Mouse (Mus musculus) heart, embryonic 14.5 days (tissue): ENCODE measurements around the gene Hoxd11. TPM values are rescaled to one million over a fixed set of nuclear protein-coding genes. Genes with fewer than 3 reads are reported as not detected.

Source experiments
- ATAC-seq: fragments of 200-750 bp; cut with Nextera tagmentation; 2 replicates; pipeline ENCODE4 v1.8.0; 2017; ENCODE audit warnings: low read depth, moderate TSS enrichment; ENCODE audit not compliant: insufficient number of reproducible peaks, insufficient read depth, low FRiP score
- H3K27ac ChIP-seq, 2 experiments: fragments of 200-500 bp in 1 of 2; fragments of 300-500 bp in 1 of 2; sonication (generic) in 1 of 2; replicated peaks in 1 of 2; 2 replicates each; pipeline ENCODE4 v1.5.1; 2012 to 2014; ENCODE audit warnings: low read depth in 2 of 2, low read length in 2 of 2, control low read depth in 1 of 2, mild to moderate bottlenecking in 1 of 2, mixed read lengths in 1 of 2; ENCODE audit not compliant: control insufficient read depth in 1 of 2, insufficient read depth in 1 of 2
- H3K27me3 ChIP-seq: fragments of 300-500 bp; sonication (generic); 2 replicates; pipeline ENCODE4 v1.6.1; 2014; ENCODE audit warnings: mild to moderate bottlenecking, low read length, control low read depth; ENCODE audit not compliant: control insufficient read depth, insufficient read depth
- H3K36me3 ChIP-seq: fragments of 300-500 bp; sonication (generic); 2 replicates; pipeline ENCODE4 v1.6.1; 2014; ENCODE audit warnings: mild to moderate bottlenecking, control low read depth, low read length, mixed read lengths; ENCODE audit not compliant: control insufficient read depth, insufficient read depth
- H3K4me1 ChIP-seq, 2 experiments: fragments of 200-500 bp in 1 of 2; fragments of 300-500 bp in 1 of 2; sonication (generic) in 1 of 2; 2 replicates each; pipeline ENCODE4 v1.6.1; 2012 to 2014; ENCODE audit warnings: low read length in 2 of 2, control low read depth in 1 of 2, mixed read lengths in 1 of 2; ENCODE audit not compliant: control insufficient read depth in 2 of 2, insufficient read depth in 2 of 2
- H3K4me2 ChIP-seq: fragments of 300-500 bp; sonication (generic); 2 replicates; pipeline ENCODE4 v1.6.1; 2014; ENCODE audit warnings: mild to moderate bottlenecking, low read length
- H3K4me3 ChIP-seq, 2 experiments: fragments of 200-500 bp in 1 of 2; fragments of 300-500 bp in 1 of 2; sonication (generic) in 1 of 2; 2 replicates each; pipeline ENCODE4 v1.5.1; 2012 to 2014; ENCODE audit warnings: low read length in 2 of 2, mild to moderate bottlenecking in 2 of 2, control low read depth in 1 of 2, low read depth in 1 of 2, moderate library complexity in 1 of 2; ENCODE audit not compliant: control insufficient read depth in 1 of 2, insufficient read depth in 1 of 2
- H3K9ac ChIP-seq: fragments of 300-500 bp; sonication (generic); 2 replicates; pipeline ENCODE4 v1.6.1; 2014; ENCODE audit warnings: mild to moderate bottlenecking, low read length
- H3K9me3 ChIP-seq: fragments of 300-500 bp; sonication (generic); 2 replicates; pipeline ENCODE4 v1.6.1; 2016; ENCODE audit warnings: low read length, control low read depth; ENCODE audit not compliant: control insufficient read depth
- WGBS: fragments of 180-500 bp; shearing (Covaris S2); extraction: QIAGEN DNeasy Blood & Tissue Kit; methylation state at CpG from one replicate; pipeline ENCODE4 v1.1.7; 2014; 5-methylcytosine and 5-hydroxymethylcytosine counted together
- polyA plus RNA-seq: library from polyadenylated mRNA; unstranded; fragments of >200 nt; fragmentation: Nextera tagmentation; extraction: Ambion mirVana; gene quantifications from 2 replicates; pipeline ENCODE4 v1.2.1, GENCODE M21; 2014

The Hoxd11 gene
- polyA plus RNA-seq, 1 experiment from 2014 or later, result not detected

GRCm38 (mm10) chr2:74727640-74728302 is 48.4 kb downstream of the Hoxd11 start:
- Histone ChIP-seq H3K27me3 (peaks cover 99% of the 10 kb centered on the region), H3K27ac (no peak overlapping the region), H3K9me3 (no peaks in the 10 kb centered on the region), H3K36me3 (no peaks in the 10 kb centered on the region), H3K4me1 (peaks cover 0 to 7% of the 10 kb centered on the region in 2 experiments; a peak in 3 of 4 replicates), H3K4me3 (peak overlapping the region in 1 of 2 experiments; percentile 19; a peak in 1 of 4 replicates), H3K9ac (no peak overlapping the region), H3K4me2 (peak overlapping the region; percentile 55)
- 2% methylated on average over 25 of the region's 25 CpGs for WGBS
- no peak for ATAC-seq

DNA sequence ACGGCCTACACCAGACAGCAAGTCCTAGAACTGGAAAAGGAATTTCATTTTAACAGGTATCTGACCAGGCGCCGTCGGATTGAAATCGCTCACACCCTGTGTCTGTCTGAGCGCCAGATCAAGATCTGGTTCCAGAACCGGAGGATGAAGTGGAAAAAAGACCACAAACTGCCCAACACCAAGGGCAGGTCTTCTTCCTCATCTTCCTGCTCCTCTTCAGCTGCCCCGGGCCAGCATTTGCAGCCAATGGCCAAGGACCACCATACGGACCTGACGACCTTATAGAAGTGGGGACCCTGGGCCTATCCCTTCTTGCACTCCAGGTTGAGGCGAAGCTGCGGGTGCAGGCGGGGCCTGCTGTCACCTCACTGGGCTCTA is 48.9 kb downstream of the Hoxd11 start:
- no peaks in the 10 kb centered on the region for H3K9me3 ChIP-seq
- no peak overlapping the region for H3K4me2 ChIP-seq
- H3K4me1 ChIP-seq, result peaks cover 0 to 10% of the 10 kb centered on the region in 2 experiments; a peak in 3 of 4 replicates
- H3K9ac ChIP-seq, result no peak overlapping the region
- 8% methylated on average over 13 of the region's 13 CpGs for WGBS
- no peak for ATAC-seq
- no peak overlapping the region for H3K27ac ChIP-seq
- H3K27me3 ChIP-seq, result peaks cover 99% of the 10 kb centered on the region
- no peak overlapping the region for H3K4me3 ChIP-seq
- H3K36me3 ChIP-seq, result no peaks in the 10 kb centered on the region

DNA sequence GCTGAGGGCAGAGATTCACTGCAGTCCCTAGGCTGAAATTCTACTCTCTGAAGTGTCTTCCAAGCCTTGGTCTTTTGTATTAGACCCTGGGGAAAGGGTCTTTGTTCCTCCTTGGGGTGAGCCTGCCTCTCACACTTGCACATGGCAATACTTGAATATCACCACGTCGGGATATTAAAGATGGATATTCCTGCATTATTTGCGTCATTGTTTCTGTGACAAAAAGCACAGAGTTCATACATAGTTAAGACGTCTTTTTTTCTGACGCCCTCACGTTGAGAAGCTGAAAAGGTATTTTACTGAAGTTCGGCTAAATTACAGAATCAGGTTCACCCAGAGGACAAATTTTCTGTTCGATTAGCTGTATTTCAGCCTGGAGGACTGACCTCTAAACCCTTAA is 51.0 kb downstream of the Hoxd11 start:
- H3K4me1 ChIP-seq, result peaks cover 0 to 10% of the 10 kb centered on the region in 2 experiments; a peak in 3 of 4 replicates
- 10% methylated on average over 8 of the region's 8 CpGs for WGBS
- H3K9ac ChIP-seq, result no peak overlapping the region
- no peaks in the 10 kb centered on the region for H3K9me3 ChIP-seq
- no peak overlapping the region for H3K27ac ChIP-seq
- H3K4me3 ChIP-seq, result no peak overlapping the region
- H3K27me3 ChIP-seq, result peaks cover 98% of the 10 kb centered on the region
- no peaks in the 10 kb centered on the region for H3K36me3 ChIP-seq
- H3K4me2 ChIP-seq, result no peak overlapping the region
- ATAC-seq, result no peak

DNA sequence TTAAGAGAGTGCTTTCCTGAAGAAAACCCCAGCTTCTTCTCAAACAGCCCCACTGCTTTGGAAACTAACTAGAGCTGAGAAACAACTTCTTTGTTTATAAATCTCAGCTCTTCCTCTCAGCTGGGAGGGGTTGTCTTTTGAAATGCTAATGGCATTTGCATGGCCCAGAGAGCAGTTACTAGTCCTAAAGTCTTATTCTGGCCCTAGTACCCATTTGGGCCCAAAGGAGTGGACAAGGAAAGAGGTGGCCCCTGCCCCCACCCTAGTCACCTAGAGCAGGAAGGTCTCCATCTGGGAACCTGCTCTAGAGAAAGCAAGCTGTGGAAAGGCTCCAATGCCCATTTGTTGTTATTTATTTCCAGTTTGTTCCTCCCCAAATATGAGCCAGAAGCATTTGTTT is 51.7 kb downstream of the Hoxd11 start:
- ATAC-seq, result no peak
- Histone ChIP-seq H3K36me3 (no peaks in the 10 kb centered on the region), H3K9ac (no peak overlapping the region), H3K27me3 (peaks cover 98% of the 10 kb centered on the region), H3K4me3 (no peak overlapping the region), H3K4me1 (peaks cover 0 to 12% of the 10 kb centered on the region in 2 experiments; a peak in 3 of 4 replicates), H3K9me3 (no peaks in the 10 kb centered on the region), H3K27ac (no peak overlapping the region), H3K4me2 (no peak overlapping the region)

GRCm38 (mm10) chr2:74731799-74732512 is 52.6 kb downstream of the Hoxd11 start:
- peaks cover 0 to 15% of the 10 kb centered on the region in 2 experiments; a peak in 3 of 4 replicates for H3K4me1 ChIP-seq

DNA sequence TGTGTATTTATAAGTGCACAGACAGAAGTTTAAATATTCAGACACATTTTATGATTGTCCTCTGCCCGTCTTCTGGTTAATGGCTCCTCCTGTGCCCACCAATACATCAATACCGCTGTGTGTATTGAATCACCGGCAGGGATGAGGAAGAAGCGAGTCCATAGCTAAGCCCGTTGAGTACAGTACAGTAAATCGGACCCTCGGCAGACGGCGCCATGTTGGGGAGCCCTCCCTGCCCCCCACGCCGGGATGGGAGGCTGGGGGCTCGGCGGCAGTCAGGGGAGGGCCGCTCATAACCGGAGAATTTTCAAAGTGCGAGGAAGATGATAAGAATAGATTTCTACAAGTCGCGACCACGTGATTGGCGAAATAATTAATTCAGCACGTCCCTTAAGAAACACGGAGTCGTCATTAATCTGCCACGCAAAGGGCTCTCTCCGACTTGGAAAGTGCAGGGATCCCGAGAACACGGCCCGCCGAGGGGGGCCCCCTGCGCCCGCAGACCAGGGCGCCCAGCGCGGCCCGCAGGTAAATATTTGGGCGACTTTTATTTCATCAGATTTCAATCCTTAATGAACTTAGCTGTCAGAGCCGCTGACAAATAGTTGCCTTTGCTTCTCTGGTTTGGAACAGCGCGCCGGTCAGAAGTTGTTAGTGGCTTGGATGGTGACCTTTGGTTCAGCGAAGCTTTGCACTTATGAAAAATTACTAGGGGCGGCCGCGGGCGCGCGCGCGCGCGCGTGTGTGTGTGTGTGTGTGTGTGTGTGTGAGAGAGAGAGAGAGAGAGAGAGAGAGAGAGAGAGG is 53.4 kb downstream of the Hoxd11 start:
- H3K4me2 ChIP-seq, result peak overlapping the region; percentile 31
- peaks cover 98% of the 10 kb centered on the region for H3K27me3 ChIP-seq
- no peaks in the 10 kb centered on the region for H3K36me3 ChIP-seq
- ATAC-seq, result no peak
- H3K9ac ChIP-seq, result no peak overlapping the region
- H3K4me3 ChIP-seq, result peak overlapping the region in 1 of 2 experiments; percentile 16; a peak in 2 of 4 replicates
- peaks cover 0 to 11% of the 10 kb centered on the region in 2 experiments; a peak in 3 of 4 replicates for H3K4me1 ChIP-seq
- no peak overlapping the region for H3K27ac ChIP-seq
- under 1% methylated on average over 52 of the region's 52 CpGs for WGBS
- H3K9me3 ChIP-seq, result no peaks in the 10 kb centered on the region

More at GRCm38 (mm10) chr2:74731799-74732512, 52.6 kb downstream of the Hoxd11 start:
- Histone ChIP-seq H3K27me3 (peaks cover 98% of the 10 kb centered on the region), H3K27ac (no peak overlapping the region), H3K36me3 (no peaks in the 10 kb centered on the region), H3K4me3 (no peak overlapping the region), H3K4me2 (no peak overlapping the region), H3K9ac (no peak overlapping the region), H3K9me3 (no peaks in the 10 kb centered on the region)
- ATAC-seq, result no peak
- WGBS, result 7% methylated on average over 9 of the region's 9 CpGs

DNA sequence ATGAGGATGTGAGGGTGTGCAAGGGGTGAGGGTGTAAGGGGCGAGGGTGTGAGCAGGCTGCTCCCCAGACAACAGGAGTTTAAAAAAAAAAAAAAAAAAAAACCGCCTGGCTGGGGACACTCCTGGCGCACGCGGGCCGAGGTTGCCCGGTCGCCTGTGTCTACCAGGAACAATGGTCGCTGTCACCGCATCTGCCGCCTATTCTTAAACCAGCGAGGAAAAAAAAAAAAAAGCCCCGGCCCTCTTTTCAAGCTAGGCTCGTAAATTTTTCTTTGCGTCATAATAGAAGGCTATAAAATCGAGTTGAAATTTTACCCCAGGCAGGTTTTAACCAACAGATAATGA is 53.9 kb downstream of the Hoxd11 start:
- peaks cover 98% of the 10 kb centered on the region for H3K27me3 ChIP-seq
- no peak overlapping the region for H3K4me3 ChIP-seq
- H3K27ac ChIP-seq, result no peak overlapping the region
- no peak overlapping the region for H3K9ac ChIP-seq
- H3K9me3 ChIP-seq, result no peaks in the 10 kb centered on the region
- no peak for ATAC-seq
- WGBS, result under 1% methylated on average over 16 of the region's 16 CpGs
- H3K4me1 ChIP-seq, result peaks cover 0 to 11% of the 10 kb centered on the region in 2 experiments; a peak in 3 of 4 replicates
- no peaks in the 10 kb centered on the region for H3K36me3 ChIP-seq
- H3K4me2 ChIP-seq, result no peak overlapping the region
